Mouse (Mus musculus) brain, embryonic 14.5 days (tissue): ENCODE measurements around the gene Hist1h2ao. TPM values are rescaled to one million over a fixed set of nuclear protein-coding genes. Genes with fewer than 3 reads are reported as not detected.
"Not testable (repeated sequence)": the region's sequence is repeated elsewhere in the genome, so short reads cannot be mapped to it uniquely, and the experiment has no call there.

Experiments used
- DNase-seq: peaks from one replicate; pipeline ENCODE4 v3.0.0-alpha.2; 2011; ENCODE audit warnings: low read depth
- CTCF ChIP-seq: fragments of 200-500 bp; IDR thresholded peaks from 2 replicates; pipeline ENCODE4 v1.5.1; 2012; ENCODE audit warnings: inconsistent platforms, mild to moderate bottlenecking, moderate library complexity, borderline replicate concordance; ENCODE audit not compliant: insufficient read depth, insufficient read length; ENCODE audit errors: extremely low read depth
- POLR2A ChIP-seq: fragments of 200-500 bp; IDR thresholded peaks from 2 replicates; pipeline ENCODE4 v1.6.1; 2012; ENCODE audit warnings: mild to moderate bottlenecking, inconsistent platforms, borderline replicate concordance; ENCODE audit not compliant: poor library complexity, insufficient read depth, insufficient read length, severe bottlenecking; ENCODE audit errors: extremely low read depth
- polyA plus RNA-seq: library from polyadenylated mRNA; depleted of rRNA; stranded (reverse); fragments of >200 nt; gene quantifications from 2 replicates; pipeline ENCODE4 v1.2.3, GENCODE M21; 2012; rRNA removed

Gene Hist1h2ao
- polyA plus RNA-seq = not detected in 2 replicates

DNA sequence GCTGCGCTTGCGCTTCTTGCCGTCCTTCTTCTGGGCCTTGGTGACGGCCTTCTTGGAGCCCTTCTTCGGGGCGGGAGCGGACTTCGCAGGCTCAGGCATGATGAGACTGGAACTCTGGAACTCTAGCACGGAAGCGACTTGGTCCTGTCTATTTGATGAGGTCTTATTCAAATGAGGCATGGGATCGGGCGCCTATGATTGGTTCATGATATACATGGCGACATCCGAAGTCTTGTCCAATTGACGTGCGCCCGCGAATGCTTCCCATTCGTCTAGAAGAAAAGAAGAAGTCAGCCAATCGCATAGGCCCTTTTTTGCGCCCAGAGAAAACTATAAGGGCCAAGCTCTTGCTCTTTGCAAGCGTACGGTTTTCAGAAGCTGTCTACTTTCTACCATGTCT is at the start of gene Hist1h2ao, which contains the start of gene Hist1h2bq:
Gene Hist1h2ao, plus strand, starts transcription at position 393 of the 400 bp plus-strand sequence.
Gene Hist1h2bq, minus strand, starts transcription at position 125 of the 400 bp plus-strand sequence.
- DNase-seq = not testable (repeated sequence)

DNA sequence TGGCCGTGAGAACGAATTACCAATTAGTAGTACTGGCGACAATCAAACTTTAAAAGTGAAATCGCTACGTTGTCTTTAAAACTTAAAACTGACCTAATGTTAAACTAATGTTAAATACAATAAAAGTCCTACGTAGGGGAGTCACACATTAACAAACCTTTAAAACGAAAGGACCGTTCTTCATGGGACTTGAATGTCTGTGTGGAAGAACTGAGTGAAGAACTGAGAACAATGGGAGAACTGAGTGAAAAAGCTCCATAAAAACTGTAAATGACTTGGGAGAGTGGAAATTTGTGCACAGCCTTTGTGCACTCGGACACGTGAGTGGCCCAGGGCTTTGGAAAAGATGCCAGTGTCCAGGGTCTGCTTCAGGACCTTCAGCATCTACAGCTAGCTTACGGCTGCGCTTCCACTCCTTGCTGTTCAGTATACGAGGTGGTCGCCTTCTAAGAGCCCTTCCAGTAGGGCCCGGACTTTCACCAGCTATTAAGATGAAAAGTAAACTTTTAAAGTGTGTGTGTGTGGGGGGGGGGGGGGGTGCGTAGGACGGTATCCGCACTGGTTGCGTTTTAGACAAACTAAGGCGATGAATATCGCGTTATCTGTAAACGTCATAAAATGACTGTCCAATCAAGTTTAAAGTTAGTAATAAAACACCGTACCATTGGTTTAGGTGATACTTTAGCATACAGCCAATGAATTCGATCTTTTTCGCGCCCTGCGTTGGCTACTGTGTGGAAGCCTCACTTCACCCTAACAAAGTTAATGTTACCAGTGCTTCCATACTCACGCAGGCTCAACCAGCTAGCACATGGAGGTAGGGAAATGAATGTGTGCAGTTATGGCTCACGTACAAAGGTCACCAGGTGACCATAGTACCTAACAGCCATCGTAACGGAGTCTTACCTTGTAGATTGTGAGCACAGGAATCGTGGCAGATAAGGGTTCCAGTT is 31.2 kb upstream of the Hist1h2ao start:
- peak; percentile 97 for DNase-seq
- peak; percentile 17; the same call in 1 of the 2 replicates for TF ChIP-seq POLR2A
- TF ChIP-seq CTCF = no peak

DNA sequence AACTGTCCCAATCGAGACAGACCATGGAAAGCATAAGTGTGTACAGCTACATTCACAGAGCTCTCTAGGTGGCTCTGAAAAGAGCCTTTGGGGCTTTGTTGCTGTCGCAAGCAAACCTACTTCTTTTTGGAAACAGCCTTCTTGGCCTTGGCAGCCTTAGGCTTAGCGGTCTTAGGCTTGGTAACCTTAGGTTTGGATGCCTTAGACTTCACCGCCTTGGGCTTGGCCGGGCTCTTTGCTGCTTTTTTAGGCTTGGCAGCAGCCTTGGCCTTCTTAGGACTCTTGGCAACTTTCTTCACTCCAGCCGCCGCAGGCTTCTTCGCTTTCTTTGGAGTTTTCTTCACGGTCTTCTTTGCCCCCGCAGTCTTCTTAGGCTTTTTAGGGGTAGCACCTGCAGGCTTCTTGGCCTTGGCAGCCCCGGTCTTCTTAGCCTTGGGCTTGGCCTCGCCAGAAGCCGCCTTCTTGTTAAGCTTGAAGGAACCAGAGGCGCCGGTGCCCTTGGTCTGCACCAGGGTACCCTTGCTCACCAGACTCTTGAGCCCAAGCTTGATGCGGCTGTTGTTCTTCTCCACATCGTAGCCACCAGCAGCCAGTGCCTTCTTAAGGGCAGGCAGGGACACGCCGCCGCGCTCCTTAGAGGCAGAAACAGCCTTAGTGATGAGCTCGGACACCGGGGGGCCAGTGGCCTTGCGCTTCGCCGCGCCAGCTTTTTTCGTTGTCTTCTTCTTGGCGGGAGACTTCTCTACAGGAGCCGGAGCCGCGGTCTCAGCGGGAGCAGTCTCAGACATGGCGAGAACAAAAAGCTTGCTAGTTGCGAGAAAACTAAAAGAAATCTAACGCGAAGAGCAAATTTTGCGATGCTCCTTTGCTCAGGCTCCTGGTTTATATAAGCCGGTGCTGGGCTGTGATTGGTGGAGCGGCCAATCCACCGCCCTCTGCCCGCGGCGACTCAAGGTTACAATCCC is 30.2 kb upstream of the Hist1h2ao start, which contains the start of gene Hist1h1b:
Gene Hist1h1b, minus strand, starts transcription at position 859 of the 965 bp plus-strand sequence.
- DNase-seq = peak; percentile 91
- TF ChIP-seq POLR2A (peak; percentile 27; the same call in 1 of the 2 replicates), CTCF (no peak)

DNA sequence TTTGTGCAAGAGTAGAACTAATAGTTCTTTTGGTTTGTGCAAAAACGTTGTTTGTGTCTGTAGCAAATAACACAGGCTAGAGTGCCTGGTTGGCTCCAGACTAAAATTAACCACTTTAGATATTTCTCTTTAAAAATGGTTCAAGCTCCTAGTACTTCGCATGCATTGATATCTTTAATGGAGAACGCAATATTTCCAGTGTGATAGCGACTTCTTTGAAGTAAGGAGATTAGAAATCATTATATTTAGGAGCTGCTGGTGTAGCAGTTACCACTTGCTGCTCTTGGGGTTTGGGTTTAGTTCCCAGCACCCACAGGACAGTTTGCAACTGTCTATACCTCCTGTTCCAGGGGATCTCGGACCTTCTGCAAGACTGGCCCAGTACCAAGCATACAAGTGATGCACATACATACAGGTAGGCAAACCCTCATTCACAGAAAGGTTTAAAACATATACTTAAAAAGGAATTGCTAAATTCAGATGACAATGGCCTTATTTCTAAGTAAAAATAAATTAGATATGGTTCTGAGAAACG is 29.2 kb upstream of the Hist1h2ao start:
- TF ChIP-seq CTCF (no peak), POLR2A (no peak)
- DNase-seq = no peak

DNA sequence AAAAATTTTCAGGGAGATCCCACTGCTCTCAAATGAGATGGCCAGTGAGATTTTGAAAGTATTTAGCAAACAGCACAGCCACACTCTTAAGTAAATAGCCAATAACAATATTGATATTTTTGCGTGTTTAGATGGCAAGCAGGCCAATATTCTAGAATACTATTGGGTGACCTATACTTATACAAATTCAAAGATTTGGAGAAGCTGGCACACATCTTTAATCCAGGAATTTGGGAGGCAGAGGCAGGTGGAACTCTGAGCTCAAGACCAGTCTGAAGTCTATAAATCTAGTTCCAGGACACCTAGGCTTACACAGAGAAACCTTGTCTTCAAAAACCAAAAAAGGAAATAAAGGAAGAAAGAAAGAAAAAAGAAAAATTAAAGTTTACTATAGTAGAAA is 28.6 kb upstream of the Hist1h2ao start:
- no peak for TF ChIP-seq POLR2A
- TF ChIP-seq CTCF = no peak
- no peak for DNase-seq

DNA sequence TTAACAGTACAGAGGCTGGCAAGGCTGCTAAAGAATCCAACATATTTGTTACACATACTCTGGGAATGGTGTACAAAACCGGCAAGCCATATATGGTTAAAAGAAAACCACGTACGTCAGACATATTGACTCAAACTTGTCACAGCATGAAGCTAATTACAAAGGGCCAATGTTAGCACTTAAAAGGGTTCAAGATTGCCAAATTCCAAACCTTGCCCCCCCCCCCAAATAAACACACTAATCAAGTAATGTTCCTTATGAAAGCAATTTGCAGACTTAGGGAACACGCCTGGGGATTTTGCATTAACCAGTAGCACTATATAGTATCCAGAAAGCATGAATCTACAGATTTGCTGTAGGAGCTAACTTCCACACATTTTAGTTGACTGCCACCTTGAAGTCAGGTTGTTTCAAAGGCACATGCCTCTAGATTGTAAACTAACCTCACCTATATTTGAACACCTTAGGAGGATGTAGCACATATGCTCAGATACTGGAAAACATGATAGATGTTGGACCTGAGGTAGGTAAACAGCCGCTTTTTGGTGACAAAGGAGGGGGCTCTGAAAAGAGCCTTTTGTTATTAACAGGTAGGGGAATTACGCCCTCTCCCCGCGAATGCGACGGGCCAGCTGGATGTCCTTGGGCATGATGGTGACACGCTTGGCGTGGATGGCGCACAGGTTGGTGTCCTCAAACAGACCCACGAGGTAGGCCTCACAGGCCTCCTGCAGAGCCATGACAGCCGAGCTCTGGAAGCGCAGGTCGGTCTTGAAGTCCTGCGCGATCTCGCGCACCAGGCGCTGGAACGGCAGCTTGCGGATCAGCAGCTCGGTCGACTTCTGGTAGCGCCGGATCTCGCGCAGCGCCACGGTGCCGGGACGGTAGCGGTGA is 27.7 kb upstream of the Hist1h2ao start:
- peak; percentile 77 for DNase-seq

DNA sequence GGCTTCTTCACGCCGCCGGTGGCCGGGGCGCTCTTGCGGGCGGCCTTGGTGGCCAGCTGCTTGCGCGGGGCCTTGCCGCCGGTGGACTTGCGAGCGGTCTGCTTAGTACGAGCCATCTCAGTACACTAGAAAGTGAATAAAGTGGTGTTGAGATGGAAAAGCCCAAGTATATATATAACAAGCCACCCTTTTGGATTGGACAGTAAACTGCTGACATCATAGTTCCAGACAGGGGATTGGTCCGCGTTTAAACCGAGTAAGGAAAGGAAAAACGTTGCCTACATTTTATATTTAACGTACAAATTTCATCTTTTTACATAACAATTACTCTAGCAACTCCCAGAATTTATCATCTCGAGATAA is 27.0 kb upstream of the Hist1h2ao start, which contains the start of gene Hist1h3i:
Gene Hist1h3i, minus strand, starts transcription at position 116 of the 363 bp plus-strand sequence.
- DNase-seq = peak; percentile 98
- peak; percentile 3; the same call in 1 of the 2 replicates for TF ChIP-seq POLR2A
- no peak for TF ChIP-seq CTCF

DNA sequence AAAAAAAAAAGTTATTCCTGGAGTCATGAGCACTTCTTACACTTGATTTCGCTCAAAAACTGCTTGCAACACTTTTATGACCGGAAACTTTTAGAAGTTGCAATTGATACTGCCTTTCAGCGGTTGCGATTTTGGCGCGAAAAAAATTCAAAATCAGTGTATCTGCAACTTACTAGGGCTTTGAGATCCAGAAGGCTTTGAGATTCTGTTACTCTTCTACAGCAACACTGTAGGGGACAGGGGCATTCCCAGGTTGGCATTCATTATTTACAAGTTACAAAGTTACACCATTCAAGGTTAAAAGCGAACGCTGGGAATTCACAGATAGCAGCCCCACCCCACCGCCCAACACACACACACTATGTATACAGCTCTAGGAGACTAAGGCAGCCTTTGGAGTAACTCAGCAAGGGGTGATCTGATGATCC is 26.5 kb upstream of the Hist1h2ao start:
- TF ChIP-seq POLR2A = no peak
- TF ChIP-seq CTCF = no peak
- DNase-seq = peak; percentile 76

DNA sequence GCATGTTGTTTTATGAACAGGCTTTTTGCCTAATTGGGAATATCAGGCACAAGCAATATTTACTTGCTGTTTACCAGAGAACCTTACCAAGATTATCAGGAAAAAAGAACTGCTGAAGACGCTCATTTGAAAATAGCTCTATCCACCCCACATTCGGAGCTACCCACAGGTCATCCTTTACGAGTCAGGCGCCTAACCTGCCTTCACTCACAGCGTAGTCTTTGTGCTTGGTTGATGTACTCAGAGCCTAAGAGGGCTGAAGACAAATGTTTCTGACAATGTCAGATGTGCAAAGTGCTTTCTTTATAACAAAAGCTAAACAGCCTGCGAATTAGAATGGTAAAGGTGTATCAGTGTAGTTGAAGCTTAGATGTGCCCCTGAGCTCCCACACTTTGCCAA is 26.0 kb upstream of the Hist1h2ao start:
- no peak for DNase-seq

DNA sequence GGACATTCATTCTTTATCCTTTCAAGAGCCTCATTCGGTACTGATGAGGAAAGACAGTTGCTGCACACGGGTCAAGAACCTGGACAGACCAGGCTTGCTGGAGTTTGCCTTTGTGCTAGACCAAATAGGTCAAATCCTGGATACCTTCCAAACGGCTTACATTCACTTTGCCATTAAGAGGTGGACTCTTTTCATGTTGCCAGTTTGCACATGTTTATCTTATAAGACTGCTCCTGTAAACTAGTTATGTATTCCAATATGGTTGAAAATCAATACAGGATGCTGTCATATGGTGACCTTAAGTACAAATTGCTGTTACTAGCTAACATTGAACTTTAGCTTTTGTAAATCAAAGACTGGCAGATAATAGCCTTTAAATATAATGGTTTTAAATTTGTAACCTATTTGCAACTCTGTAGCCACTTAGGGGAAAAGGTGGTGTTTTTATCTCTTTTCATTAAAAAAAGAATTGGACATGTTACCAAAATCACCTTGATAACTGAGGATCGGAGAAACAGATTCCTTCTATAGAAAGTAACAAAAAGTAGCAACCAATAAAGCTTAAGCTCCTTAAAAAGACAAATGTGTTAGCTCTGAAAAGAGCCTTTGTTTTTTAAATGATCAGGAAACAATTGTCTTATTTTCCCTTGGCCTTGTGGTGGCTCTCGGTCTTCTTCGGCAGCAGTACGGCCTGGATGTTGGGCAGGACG is 23.9 kb upstream of the Hist1h2ao start:
- TF ChIP-seq POLR2A = no peak
- TF ChIP-seq CTCF = no peak
- DNase-seq = peak; percentile 72

More for the DNA sequence above, 26.0 kb upstream of the Hist1h2ao start:
- TF ChIP-seq POLR2A = no peak

DNA sequence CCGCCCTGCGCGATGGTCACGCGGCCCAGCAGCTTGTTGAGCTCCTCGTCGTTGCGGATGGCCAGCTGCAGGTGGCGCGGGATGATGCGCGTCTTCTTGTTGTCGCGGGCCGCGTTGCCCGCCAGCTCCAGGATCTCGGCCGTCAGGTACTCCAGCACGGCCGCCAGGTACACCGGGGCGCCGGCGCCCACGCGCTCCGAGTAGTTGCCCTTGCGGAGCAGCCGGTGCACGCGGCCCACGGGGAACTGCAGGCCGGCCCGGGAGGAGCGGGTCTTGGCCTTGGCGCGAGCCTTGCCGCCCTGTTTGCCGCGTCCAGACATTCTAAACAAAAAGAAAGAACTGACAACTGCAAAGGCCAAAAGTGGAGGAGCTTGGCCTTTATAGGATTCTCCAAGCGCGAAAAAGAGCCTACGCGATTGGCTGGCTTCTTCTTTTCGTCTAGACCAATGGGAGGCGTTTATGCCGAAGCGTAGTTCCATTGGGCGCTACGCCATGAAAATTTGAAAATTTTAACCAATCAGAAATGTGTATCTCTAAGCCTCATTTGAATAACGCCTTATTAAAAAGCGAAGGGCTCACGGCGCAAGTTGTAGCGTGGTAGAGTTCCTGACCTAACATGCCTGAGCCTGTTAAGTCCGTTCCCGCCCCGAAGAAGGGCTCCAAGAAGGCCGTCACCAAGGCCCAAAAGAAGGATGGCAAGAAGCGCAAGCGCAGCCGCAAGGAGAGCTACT is 23.2 kb upstream of the Hist1h2ao start, which contains the start of the genes Hist1h2an and Hist1h2bp:
Gene Hist1h2an, minus strand, starts transcription at position 320 of the 731 bp plus-strand sequence.
Gene Hist1h2bp, plus strand, starts transcription at position 563 of the 731 bp plus-strand sequence.
- peak; percentile 99 for DNase-seq
